Mouse (Mus musculus) retina, postnatal 7 days (tissue): ENCODE results near the gene Ctnnbl1.

Source experiments
- DNase-seq: peaks from one replicate; pipeline ENCODE4 v3.0.0-alpha.2; 2012; ENCODE audit warnings: low read depth, low spot score

The Ctnnbl1 gene

GRCm38 (mm10) chr2:157818576-157819320 lies 81.5 kb downstream of the Ctnnbl1 start:
- no peak for DNase-seq

GRCm38 (mm10) chr2:157819401-157819800 lies 82.2 kb downstream of the Ctnnbl1 start:
- no peak for DNase-seq

GRCm38 (mm10) chr2:157821259-157821658 lies 84.1 kb downstream of the Ctnnbl1 start:
- no peak for DNase-seq

- no peak for DNase-seq
Measured at GRCm38 (mm10) chr2:157823456-157823855, 86.3 kb downstream of the Ctnnbl1 start.

GRCm38 (mm10) chr2:157824249-157824648 lies 87.0 kb downstream of the Ctnnbl1 start:
- DNase-seq: no peak

GRCm38 (mm10) chr2:157830101-157830500 lies 92.9 kb downstream of the Ctnnbl1 start:
- DNase-seq: no peak

- DNase-seq: no peak
Measured at GRCm38 (mm10) chr2:157830620-157831354, 93.6 kb downstream of the Ctnnbl1 start.

- DNase-seq: no peak
Measured at GRCm38 (mm10) chr2:157837050-157837449, 99.8 kb downstream of the Ctnnbl1 start.

GRCm38 (mm10) chr2:157838206-157838923 lies 101.2 kb downstream of the Ctnnbl1 start:
- no peak for DNase-seq

- DNase-seq: no peak
Measured at GRCm38 (mm10) chr2:157840641-157841078, 103.5 kb downstream of the Ctnnbl1 start.

GRCm38 (mm10) chr2:157841121-157841520 lies 103.9 kb downstream of the Ctnnbl1 start:
- no peak for DNase-seq

GRCm38 (mm10) chr2:157844746-157845145 lies 107.5 kb downstream of the Ctnnbl1 start:
- no peak for DNase-seq

GRCm38 (mm10) chr2:157845831-157846230 lies 108.6 kb downstream of the Ctnnbl1 start:
- DNase-seq: no peak

- DNase-seq: no peak
Measured at GRCm38 (mm10) chr2:157853135-157853534, 115.9 kb downstream of the Ctnnbl1 start.

- DNase-seq: no peak
Measured at GRCm38 (mm10) chr2:157855814-157856213, 118.6 kb downstream of the Ctnnbl1 start.

GRCm38 (mm10) chr2:157857496-157857895 lies 120.3 kb downstream of the Ctnnbl1 start:
- no peak for DNase-seq

GRCm38 (mm10) chr2:157858317-157858716 lies 121.1 kb downstream of the Ctnnbl1 start:
- DNase-seq: no peak

GRCm38 (mm10) chr2:157859046-157859701 lies 122.0 kb downstream of the Ctnnbl1 start:
- DNase-seq: no peak

- DNase-seq: no peak
Measured at GRCm38 (mm10) chr2:157861273-157861944, 124.2 kb downstream of the Ctnnbl1 start.

- no peak for DNase-seq
Measured at GRCm38 (mm10) chr2:157862306-157862705, 125.1 kb downstream of the Ctnnbl1 start.

GRCm38 (mm10) chr2:157867126-157867525 lies 129.9 kb downstream of the Ctnnbl1 start:
- no peak for DNase-seq
